Comparison of ENCODE assay signal across 21 mouse cellular contexts in genomic region chr2:167262433-167262832, GRCm38 (mm10). TPM values are rescaled to one million over a fixed set of nuclear protein-coding genes. Genes with fewer than 3 reads are reported as not detected.
DNase-seq lines count a peak whose midpoint lies in the region; ATAC-seq lines count a peak whose summit lies in the region.
"Had no signal": no experiment of that assay in that cellular context is flagged by ENCODE, and none has a peak within 500 bp of the region (broad histone marks: within the 10 kb centered on the region; RNA-seq: fewer than 3 reads in every experiment).

No protein-coding gene starts in this region.

- H3K27me3 ChIP-seq in kidney, embryonic 15.5 days: no peaks in the 10 kb centered on the region
- H3K27me3 ChIP-seq: embryonic facial prominence, embryonic 15.5 days had no signal

- H3K9me3 ChIP-seq in kidney, embryonic 15.5 days (replicated peaks): no peaks in the 10 kb centered on the region
- H3K9me3 ChIP-seq: embryonic facial prominence, embryonic 15.5 days; forebrain, embryonic 10.5 days; heart, embryonic 10.5 days; hindbrain, embryonic 10.5 days had no signal

- H3K27ac ChIP-seq in kidney, embryonic 15.5 days: no peak overlapping the region
- H3K27ac ChIP-seq: forebrain, embryonic 10.5 days; hindbrain, embryonic 10.5 days; hindbrain, embryonic 14.5 days had no signal

- intact Hi-C loops in gastrocnemius, postnatal 14 days (cut with DNase I; ENCODE audit: low total_unique reads): no loop called here

- no peak overlapping the region for H3K4me2 ChIP-seq in kidney, embryonic 15.5 days
- H3K4me2 ChIP-seq: embryonic facial prominence, embryonic 15.5 days; hindbrain, embryonic 14.5 days had no signal

- no peak overlapping the region for H3K4me3 ChIP-seq in kidney, embryonic 15.5 days (replicated peaks)
- H3K4me3 ChIP-seq: embryonic facial prominence, embryonic 15.5 days; erythroblast, embryonic 14.5 days; forebrain, embryonic 10.5 days; heart, embryonic 10.5 days; hindbrain, embryonic 10.5 days had no signal

- H3K4me1 ChIP-seq in kidney, embryonic 15.5 days: 0 out of 2 replicates have a peak, but pooled peaks cover 7% of the 10 kb centered on the region
- H3K4me1 ChIP-seq: forebrain, embryonic 10.5 days had no signal

- WGBS in kidney, embryonic 15.5 days: 87% methylated on average over 10 of the region's 10 CpGs

- DNase-seq in gastrocnemius, postnatal 14 days: peak; percentile 5
- no peak for DNase-seq in gastrocnemius, adult 18-20 months (ENCODE audit: low spot score)
- peak; percentile 10 for DNase-seq in kidney, postnatal 10 days
- DNase-seq in ovary, postnatal 10 days (ENCODE audit: low spot score): peak; percentile 0
- DNase-seq in ovary, adult 18-20 months (ENCODE audit: low spot score): no peak
- peak; percentile 16 to 57 for DNase-seq in urinary bladder, postnatal 4 days (ENCODE audit: low spot score in 2 of 2)
- DNase-seq in urinary bladder, postnatal 36 days (ENCODE audit: low spot score in 2 of 2): no peak
- DNase-seq: adrenal gland, adult 2 months; cerebellum, adult 18-20 months; cerebellum, adult 9-11 months; cerebellum, postnatal 36 days; heart, postnatal 10 days had no signal

- H3K36me3 ChIP-seq in kidney, embryonic 15.5 days: no peaks in the 10 kb centered on the region
- H3K36me3 ChIP-seq: embryonic facial prominence, embryonic 15.5 days; forebrain, embryonic 10.5 days; heart, embryonic 10.5 days; hindbrain, embryonic 10.5 days had no signal

- ATAC-seq in kidney, embryonic 15.5 days (replicated peaks; ENCODE audit: low FRiP score): no peak
- ATAC-seq: forebrain, embryonic 14.5 days had no signal

- H3K9ac ChIP-seq in kidney, embryonic 15.5 days: no peak overlapping the region
- H3K9ac ChIP-seq: embryonic facial prominence, embryonic 15.5 days; hindbrain, embryonic 14.5 days had no signal

RNA-seq across cellular contexts. Expression of gene Ptgis, which starts 22.0 kb away (rescaled TPM):
- total RNA-seq in gastrocnemius, postnatal 14 days (2021): 10 to 100 TPM in 1 of 2 experiments, 1 to 10 TPM in 1; 8.0 to 11.1 TPM
- total RNA-seq in gastrocnemius, adult 18-20 months (2021): 1 to 10 TPM; 1.3 to 1.8 TPM
- polyA plus RNA-seq in kidney, embryonic 15.5 days (2015; fragmentation: Nextera tagmentation; extraction: Ambion mirVana): 18.7 and 21.1 TPM in 2 replicates
- total RNA-seq: granulocyte monocyte progenitor cell, adult 5-6 weeks had no signal
- polyA plus RNA-seq: erythroblast, embryonic 14.5 days had no signal

Comparison
In these comparisons a context has a peak if more than half of its experiments do, and no peak if none do; other contexts are left out.
1. DNase-seq: peak in gastrocnemius, postnatal 14 days (single experiment), kidney, postnatal 10 days (single experiment), ovary, postnatal 10 days (single experiment) and urinary bladder, postnatal 4 days (2 of 2); none in gastrocnemius, adult 18-20 months (single experiment), ovary, adult 18-20 months (single experiment) and urinary bladder, postnatal 36 days (0 of 2).